Comparison of ENCODE assay signal across 8 mouse cellular contexts in the genomic region with DNA sequence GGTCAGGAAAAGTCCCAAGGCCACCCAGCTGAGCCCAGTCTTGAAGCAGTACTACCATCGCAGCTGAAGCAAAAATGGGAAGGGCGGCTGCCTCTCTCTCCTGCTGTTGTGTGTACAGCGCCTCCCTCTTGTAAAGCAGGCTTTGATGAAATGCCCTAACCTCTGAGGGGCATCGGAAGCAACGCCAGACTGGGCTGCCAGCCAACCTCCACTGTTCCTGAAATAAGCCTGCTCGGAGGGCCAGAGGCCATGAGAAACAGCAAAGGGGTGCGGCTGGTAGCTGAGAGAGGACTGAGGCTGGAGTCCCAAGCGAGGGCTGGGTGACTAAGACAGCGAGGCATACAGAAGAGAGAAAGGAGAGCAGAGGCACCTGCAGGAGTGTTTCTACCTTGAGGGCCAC. TPM values are rescaled to one million over a fixed set of nuclear protein-coding genes. Genes with fewer than 3 reads are reported as not detected.
DNase-seq lines count a peak whose midpoint lies in the region; ATAC-seq and TF ChIP-seq lines count a peak whose summit lies in the region.

No protein-coding gene starts in this region.

- H3K36me3 ChIP-seq in forebrain, embryonic 16.5 days (ENCODE audit: control insufficient read depth, insufficient read depth), result no peaks in the 10 kb centered on the region; the same call in 1 of the 2 replicates
- peaks cover 56% of the 10 kb centered on the region for H3K36me3 ChIP-seq in intestine, postnatal 0 days (ENCODE audit: control insufficient read depth, insufficient read depth)
- H3K36me3 ChIP-seq in thymus, adult 2 months (ENCODE audit: control insufficient read depth, insufficient read depth, low read length), result no peaks in the 10 kb centered on the region

- H3K27ac ChIP-seq in forebrain, embryonic 16.5 days (ENCODE audit: low read length), result no peak overlapping the region
- no peak overlapping the region for H3K27ac ChIP-seq in intestine, postnatal 0 days (ENCODE audit: low read depth, low read length)
- H3K27ac ChIP-seq in thymus, adult 2 months (ENCODE audit: control insufficient read depth, insufficient read depth, low read length), result no peak overlapping the region

- peaks cover 21% of the 10 kb centered on the region for H3K27me3 ChIP-seq in forebrain, embryonic 16.5 days (replicated peaks; ENCODE audit: control insufficient read depth, insufficient read depth, low read length)
- no peaks in the 10 kb centered on the region for H3K27me3 ChIP-seq in intestine, postnatal 0 days (replicated peaks; ENCODE audit: control insufficient read depth, insufficient read depth, low read length)
- H3K27me3 ChIP-seq in thymus, adult 2 months (ENCODE audit: control insufficient read depth, insufficient read depth, low read length), result peaks cover 4% of the 10 kb centered on the region

- WGBS in forebrain, embryonic 16.5 days, result 15% methylated on average over 9 of the region's 9 CpGs
- WGBS in intestine, postnatal 0 days, result 34% methylated on average over 9 of the region's 9 CpGs
- 55% methylated on average over 9 of the region's 9 CpGs for WGBS in thymus, adult 2 months

- peak; percentile 51 to 55 for DNase-seq in urinary bladder, adult 18-20 months (ENCODE audit: low spot score in 2 of 2)
- DNase-seq in urinary bladder, postnatal 4 days (ENCODE audit: low spot score in 2 of 2), result no peak
- DNase-seq in thymus, adult 2 months, result no peak
- DNase-seq in spleen, postnatal 14 days (ENCODE audit: low spot score in 2 of 2), result no peak
- no peak for DNase-seq in cerebellum, adult 9-11 months

- H3K4me2 ChIP-seq in forebrain, embryonic 16.5 days (ENCODE audit: low read length), result no peak overlapping the region
- no peak overlapping the region for H3K4me2 ChIP-seq in intestine, postnatal 0 days (replicated peaks; ENCODE audit: low read depth)

- H3K9me3 ChIP-seq in forebrain, embryonic 16.5 days (ENCODE audit: control insufficient read depth, low read length), result no peaks in the 10 kb centered on the region
- no peaks in the 10 kb centered on the region for H3K9me3 ChIP-seq in intestine, postnatal 0 days (ENCODE audit: control insufficient read depth)

- no peak for TF ChIP-seq POLR2A in thymus, adult 2 months (IDR thresholded peaks at IDR 0.05; ENCODE audit: control insufficient read depth, extremely low read depth, insufficient read depth, low read length, poor library complexity)

- peak; percentile 28 for TF ChIP-seq CTCF in intestine, postnatal 0 days (IDR thresholded peaks at IDR 0.05; ENCODE audit: low read depth)
- TF ChIP-seq CTCF in thymus, adult 2 months (IDR thresholded peaks at IDR 0.05; ENCODE audit: borderline replicate concordance, control insufficient read depth, extremely low read depth, insufficient read depth, low read length, poor library complexity), result no peak

- H3K4me1 ChIP-seq in forebrain, embryonic 16.5 days (replicated peaks; ENCODE audit: control insufficient read depth, insufficient read depth, low read length), result peaks cover 24% of the 10 kb centered on the region
- 0 out of 2 replicates have a peak, but pooled peaks cover 3% of the 10 kb centered on the region for H3K4me1 ChIP-seq in intestine, postnatal 0 days (replicated peaks; ENCODE audit: control insufficient read depth, insufficient read depth, low read length)
- no peaks in the 10 kb centered on the region for H3K4me1 ChIP-seq in thymus, adult 2 months (replicated peaks; ENCODE audit: control insufficient read depth, insufficient read depth, low read length)

- ATAC-seq in forebrain, embryonic 16.5 days, result peak; percentile 45; the same call in 1 of the 2 replicates
- ATAC-seq in intestine, postnatal 0 days, result no peak
- ATAC-seq in megakaryocyte-erythroid progenitor cell, adult 5-6 weeks (replicated peaks; ENCODE audit: low FRiP score, low TSS enrichment, poor library complexity, severe bottlenecking), result 0 out of 2 replicates have a peak, but pooled peaks have one; percentile 9

- no peak overlapping the region for H3K4me3 ChIP-seq in forebrain, embryonic 16.5 days (replicated peaks; ENCODE audit: low read length)
- no peak overlapping the region for H3K4me3 ChIP-seq in intestine, postnatal 0 days (ENCODE audit: low read depth, low read length)
- no peak overlapping the region for H3K4me3 ChIP-seq in thymus, adult 2 months (ENCODE audit: control insufficient read depth, insufficient read depth, low read length)

- H3K9ac ChIP-seq in forebrain, embryonic 16.5 days (replicated peaks; ENCODE audit: low read depth, low read length), result no peak overlapping the region
- no peak overlapping the region for H3K9ac ChIP-seq in intestine, postnatal 0 days (ENCODE audit: low read depth, low read length)

RNA-seq across cellular contexts. Expression of gene Pdgfa, which starts 8.4 kb away (rescaled TPM):
- polyA plus RNA-seq in forebrain, embryonic 16.5 days (2015; fragmentation: Nextera tagmentation; extraction: Ambion mirVana), result 15.5 and 19.1 TPM in 2 replicates
- 64.4 and 72.0 TPM in 2 replicates for polyA plus RNA-seq in intestine, postnatal 0 days (2015; fragmentation: Nextera tagmentation; extraction: Ambion mirVana)
- not detected in 2 replicates for total RNA-seq in megakaryocyte-erythroid progenitor cell, adult 5-6 weeks (2014; fragmentation: Nextera tagmentation)
- total RNA-seq in megakaryocyte-erythroid progenitor cell, adult 5-6 weeks (2017), result 1.5 TPM in 1 of 2 replicates, not detected in the other
- 10.7 and 12.6 TPM in 2 replicates for polyA plus RNA-seq in thymus, adult 2 months (2012; rRNA removed)

Comparison
In these comparisons a context has a peak if more than half of its experiments do, and no peak if none do; other contexts are left out.
1. DNase-seq: peak in urinary bladder, adult 18-20 months (2 of 2); none in urinary bladder, postnatal 4 days (0 of 2), thymus, adult 2 months (single experiment), spleen, postnatal 14 days (0 of 2) and cerebellum, adult 9-11 months (single experiment).